Mouse (Mus musculus) stomach, postnatal 0 days (tissue): ENCODE results near the gene Alkbh6. TPM values are rescaled to one million over a fixed set of nuclear protein-coding genes. Genes with fewer than 3 reads are reported as not detected.

ENCODE experiments used
- ATAC-seq: fragments of 200-750 bp; cut with Nextera tagmentation; 2 replicates; pipeline ENCODE4 v1.8.0; 2017; ENCODE audit not compliant: low FRiP score, low TSS enrichment
- DNase-seq: peaks from one replicate; pipeline ENCODE4 v3.0.0-alpha.2; 2016; ENCODE audit warnings: low spot score
- H3K27ac ChIP-seq: fragments of 300-500 bp; sonication (generic); replicated peaks from 2 replicates; pipeline ENCODE4 v1.5.1; 2014; ENCODE audit warnings: mild to moderate bottlenecking, control low read depth
- H3K27me3 ChIP-seq: fragments of 300-500 bp; sonication (generic); 2 replicates; pipeline ENCODE4 v1.6.1; 2014; ENCODE audit warnings: low read length; ENCODE audit not compliant: control insufficient read depth, insufficient read depth
- H3K36me3 ChIP-seq: fragments of 300-500 bp; sonication (generic); 2 replicates; pipeline ENCODE4 v1.6.1; 2014; ENCODE audit warnings: low read length, mixed read lengths; ENCODE audit not compliant: control insufficient read depth, insufficient read depth
- H3K4me1 ChIP-seq: fragments of 300-500 bp; sonication (generic); replicated peaks from 2 replicates; pipeline ENCODE4 v1.6.1; 2014; ENCODE audit warnings: antibody characterized with exemption; ENCODE audit not compliant: control insufficient read depth, insufficient read depth
- H3K4me2 ChIP-seq: fragments of 300-500 bp; sonication (generic); replicated peaks from 2 replicates; pipeline ENCODE4 v1.6.1; 2014; ENCODE audit warnings: low read depth, mild to moderate bottlenecking, control low read depth, moderate library complexity
- H3K4me3 ChIP-seq: fragments of 300-500 bp; sonication (generic); 2 replicates; pipeline ENCODE4 v1.5.1; 2014; ENCODE audit warnings: low read depth, low read length, control low read depth
- H3K9ac ChIP-seq: fragments of 300-500 bp; sonication (generic); 2 replicates; pipeline ENCODE4 v1.6.1; 2014; ENCODE audit warnings: mild to moderate bottlenecking, low read length, control low read depth, mixed read lengths
- H3K9me3 ChIP-seq: fragments of 300-500 bp; sonication (generic); 2 replicates; pipeline ENCODE4 v1.6.1; 2016; ENCODE audit warnings: low read length; ENCODE audit not compliant: control insufficient read depth
- CTCF ChIP-seq: IDR thresholded peaks from 2 replicates; pipeline ENCODE4 v1.5.1; 2016; ENCODE audit warnings: antibody characterized with exemption, low read depth, mild to moderate bottlenecking, moderate library complexity
- EP300 ChIP-seq: optimal IDR thresholded peaks from 2 replicates; pipeline ENCODE3; 2016; ENCODE audit warnings: antibody characterized with exemption
- WGBS: fragments of 180-500 bp; shearing (Covaris S2); extraction: QIAGEN DNeasy Blood & Tissue Kit; methylation state at CpG from one replicate; pipeline ENCODE4 v1.1.7; 2014; 5-methylcytosine and 5-hydroxymethylcytosine counted together
- polyA plus RNA-seq: library from polyadenylated mRNA; unstranded; fragments of >200 nt; fragmentation: Nextera tagmentation; extraction: Ambion mirVana; gene quantifications from 2 replicates; pipeline ENCODE4 v1.2.1, GENCODE M21; 2015

Alkbh6 gene
- polyA plus RNA-seq, 1 experiment from 2014 or later, result 55.4 TPM

DNA sequence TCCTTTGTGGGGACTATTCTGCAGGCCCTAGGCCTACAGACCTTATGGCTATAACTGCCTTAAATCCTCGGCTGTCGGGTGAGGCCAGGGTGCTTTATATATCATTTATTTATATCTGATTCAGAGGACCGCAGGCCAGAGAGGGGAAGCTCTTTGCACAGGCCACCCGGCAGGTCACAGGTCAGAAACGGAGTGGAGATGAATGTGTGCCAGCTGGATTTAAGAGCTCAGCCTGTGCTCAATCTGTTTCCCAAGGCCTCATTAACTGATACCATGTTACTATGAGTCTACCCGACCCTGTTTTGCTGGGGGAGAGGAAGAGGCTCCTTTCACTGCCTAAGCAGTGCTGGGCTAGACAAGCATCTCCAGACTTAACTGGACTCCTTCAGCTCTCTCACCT is 34.1 kb upstream of the Alkbh6 start:
- 41% methylated on average over 6 of the region's 6 CpGs for WGBS
- Histone ChIP-seq H3K27ac (no peak overlapping the region), H3K9me3 (no peaks in the 10 kb centered on the region), H3K27me3 (no peaks in the 10 kb centered on the region), H3K9ac (no peak overlapping the region), H3K4me2 (no peak overlapping the region), H3K36me3 (no peaks in the 10 kb centered on the region), H3K4me1 (no peaks in the 10 kb centered on the region), H3K4me3 (no peak overlapping the region)
- TF ChIP-seq EP300 (no peak), CTCF (no peak)
- no peak for ATAC-seq
- no peak for DNase-seq

- H3K27me3 ChIP-seq, result no peaks in the 10 kb centered on the region
- no peak overlapping the region for H3K4me3 ChIP-seq
- 32% methylated on average over 2 of the region's 2 CpGs for WGBS
- TF ChIP-seq CTCF (no peak), EP300 (no peak)
- H3K36me3 ChIP-seq, result no peaks in the 10 kb centered on the region
- H3K27ac ChIP-seq, result no peak overlapping the region
- H3K9ac ChIP-seq, result no peak overlapping the region
- no peak for ATAC-seq
- H3K4me2 ChIP-seq, result no peak overlapping the region
- no peaks in the 10 kb centered on the region for H3K9me3 ChIP-seq
- DNase-seq, result no peak
- no peaks in the 10 kb centered on the region for H3K4me1 ChIP-seq
Measured at GRCm38 (mm10) chr7:30278911-30279310, 29.6 kb upstream of the Alkbh6 start.

- Histone ChIP-seq H3K9me3 (no peaks in the 10 kb centered on the region), H3K4me2 (peak overlapping the region; percentile 85), H3K36me3 (no peaks in the 10 kb centered on the region), H3K27me3 (no peaks in the 10 kb centered on the region), H3K4me3 (peak overlapping the region; percentile 77), H3K4me1 (no peaks in the 10 kb centered on the region), H3K27ac (no peak overlapping the region), H3K9ac (peak overlapping the region; percentile 67)
- peak; percentile 18 for DNase-seq
- 0% methylated on average over 6 of the region's 6 CpGs for WGBS
- ATAC-seq, result no peak
- TF ChIP-seq EP300 (no peak), CTCF (no peak)
Measured at GRCm38 (mm10) chr7:30279536-30279935, 29.0 kb upstream of the Alkbh6 start.

GRCm38 (mm10) chr7:30279951-30280669 is 28.4 kb upstream of the Alkbh6 start, which contains the start of the genes Thap8 and Wdr62:
Gene Thap8 (plus strand): TSS chr7:30280094.
Gene Wdr62 (minus strand): TSS chr7:30280419.
- H3K4me3 ChIP-seq, result peak within 1 kb of the TSS; percentile 77
- TF ChIP-seq CTCF (no peak), EP300 (peak; percentile 43)
- WGBS, result under 1% methylated on average over 49 of the region's 49 CpGs
- H3K9me3 ChIP-seq, result no peaks in the 10 kb centered on the region
- peak within 1 kb of the TSS; percentile 98 for H3K27ac ChIP-seq
- H3K4me1 ChIP-seq, result no peaks in the 10 kb centered on the region
- H3K27me3 ChIP-seq, result no peaks in the 10 kb centered on the region
- DNase-seq (peak; percentile 94), ATAC-seq (peak; percentile 96)
- peak within 1 kb of the TSS; percentile 67 for H3K9ac ChIP-seq
- peak within 1 kb of the TSS; percentile 85 for H3K4me2 ChIP-seq
- no peaks in the 10 kb centered on the region for H3K36me3 ChIP-seq

DNA sequence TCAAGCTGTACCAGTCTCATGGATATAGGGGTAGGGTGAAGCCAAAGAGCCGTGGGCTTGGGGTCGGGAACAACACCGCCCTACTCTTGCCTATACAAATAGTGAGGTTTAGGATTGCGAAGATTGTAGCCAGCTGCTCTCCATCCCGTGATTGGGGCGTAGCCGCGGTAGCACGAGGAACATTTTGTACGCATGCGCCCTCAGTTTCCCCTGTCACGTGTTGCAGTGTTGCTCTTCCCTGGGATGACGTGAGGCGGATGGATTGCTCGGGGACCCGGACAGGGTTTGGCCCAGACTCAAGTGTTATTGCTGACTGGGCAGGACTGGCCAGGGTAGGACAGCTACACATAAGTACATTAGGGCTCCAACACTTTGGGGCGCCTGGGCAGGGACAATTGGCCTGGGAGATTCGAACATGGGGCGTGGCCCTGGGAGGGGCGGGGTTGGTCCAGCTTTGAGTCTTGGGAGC is 27.8 kb upstream of the Alkbh6 start:
- Histone ChIP-seq H3K4me3 (peak overlapping the region; percentile 77), H3K27ac (peak overlapping the region; percentile 98), H3K9me3 (no peaks in the 10 kb centered on the region), H3K27me3 (no peaks in the 10 kb centered on the region), H3K9ac (peak overlapping the region; percentile 53), H3K4me1 (no peaks in the 10 kb centered on the region), H3K36me3 (no peaks in the 10 kb centered on the region), H3K4me2 (peak overlapping the region; percentile 85)
- peak; percentile 85 for DNase-seq
- TF ChIP-seq EP300 (no peak), CTCF (no peak)
- WGBS, result under 1% methylated on average over 20 of the region's 20 CpGs
- peak; percentile 88 for ATAC-seq

GRCm38 (mm10) chr7:30281522-30281921 is 27.0 kb upstream of the Alkbh6 start:
- H3K27me3 ChIP-seq, result no peaks in the 10 kb centered on the region
- H3K4me3 ChIP-seq, result no peak overlapping the region
- H3K4me1 ChIP-seq, result no peaks in the 10 kb centered on the region
- H3K27ac ChIP-seq, result no peak overlapping the region; the same call in 1 of the 2 replicates
- H3K9ac ChIP-seq, result no peak overlapping the region
- no peak for ATAC-seq
- no peaks in the 10 kb centered on the region for H3K36me3 ChIP-seq
- no peak overlapping the region for H3K4me2 ChIP-seq
- TF ChIP-seq CTCF, result no peak
- no peak for TF ChIP-seq EP300
- WGBS, result 67% methylated on average over 4 of the region's 4 CpGs
- no peak for DNase-seq
- no peaks in the 10 kb centered on the region for H3K9me3 ChIP-seq
